Mouse (Mus musculus) testis, postnatal 14 days (tissue): Measurements from ENCODE around the gene Tmeff1.

Source experiments
- DNase-seq: peaks from one replicate; pipeline ENCODE4 v3.0.0; 2021; ENCODE audit warnings: low spot score

The Tmeff1 gene

GRCm38 (mm10) chr4:48584421-48585240 is at the start of gene Tmeff1:
TSS of gene Tmeff1 (plus strand) at chr4:48585174.
- DNase-seq: peak; percentile 60

GRCm38 (mm10) chr4:48536275-48536674 is 48.7 kb upstream of the Tmeff1 start:
- DNase-seq: no peak

DNA sequence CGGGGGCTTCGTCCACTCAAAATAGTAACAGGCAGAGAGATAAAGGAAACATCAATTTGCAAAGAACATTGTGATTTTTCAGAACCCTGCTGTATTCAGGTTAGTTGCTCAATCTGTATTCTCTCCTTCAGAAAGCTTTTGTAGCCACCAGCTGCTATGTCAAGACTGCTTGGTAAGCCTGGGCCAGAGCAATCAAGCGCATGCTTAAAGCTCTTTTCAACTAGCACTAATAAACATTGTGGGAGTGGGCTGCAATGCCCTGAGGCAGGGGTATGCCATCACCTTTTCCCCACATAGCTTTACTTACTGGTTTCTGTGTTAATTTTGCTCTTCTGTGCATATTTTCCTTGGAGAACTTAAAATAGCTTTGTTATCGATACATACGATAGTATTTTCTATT is 48.0 kb upstream of the Tmeff1 start:
- DNase-seq: no peak

- no peak for DNase-seq
Measured at GRCm38 (mm10) chr4:48538581-48538980, 46.4 kb upstream of the Tmeff1 start.

GRCm38 (mm10) chr4:48539841-48540575 is 45.0 kb upstream of the Tmeff1 start, which contains the start of gene Msantd3:
TSS of gene Msantd3 (plus strand) at chr4:48539935.
- peak; percentile 77 for DNase-seq

- DNase-seq: peak; percentile 57
Measured at GRCm38 (mm10) chr4:48540576-48541111, 44.3 kb upstream of the Tmeff1 start.

DNA sequence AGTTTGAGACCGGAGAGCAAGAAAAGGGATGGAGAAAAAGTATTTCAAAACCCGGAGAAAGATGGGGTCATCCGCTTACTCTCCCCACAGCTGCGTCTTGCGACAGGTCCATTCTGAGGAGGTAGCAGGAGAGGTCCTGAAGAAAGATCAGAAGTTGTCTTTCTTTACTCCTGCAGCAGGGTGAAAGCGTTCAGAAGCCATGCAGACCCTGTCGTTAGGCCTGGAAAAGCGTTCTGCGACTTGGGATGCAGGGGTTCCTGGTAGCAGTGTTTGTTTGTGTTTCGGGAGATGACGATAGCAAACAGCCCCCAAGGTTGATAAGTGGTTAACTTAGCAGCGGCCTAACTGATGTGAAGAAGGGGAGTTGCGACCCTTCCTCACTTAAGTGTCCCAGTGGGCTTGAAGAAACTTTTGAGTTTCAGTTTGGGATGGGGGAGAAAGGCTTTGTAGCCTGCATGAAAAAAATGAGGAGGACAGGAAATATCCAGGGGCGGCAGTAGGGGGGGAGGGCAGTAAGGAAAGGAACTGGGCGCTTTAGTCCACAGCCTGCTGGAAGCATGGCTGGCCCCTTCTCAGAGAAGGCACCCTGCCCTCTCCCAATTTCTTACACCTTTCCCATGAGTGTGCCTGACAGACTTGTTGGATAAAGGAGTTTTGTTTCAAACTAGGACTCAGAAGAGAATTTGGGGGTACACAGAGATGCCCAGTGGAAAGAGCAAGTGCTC is 43.3 kb upstream of the Tmeff1 start:
- DNase-seq: no peak

DNA sequence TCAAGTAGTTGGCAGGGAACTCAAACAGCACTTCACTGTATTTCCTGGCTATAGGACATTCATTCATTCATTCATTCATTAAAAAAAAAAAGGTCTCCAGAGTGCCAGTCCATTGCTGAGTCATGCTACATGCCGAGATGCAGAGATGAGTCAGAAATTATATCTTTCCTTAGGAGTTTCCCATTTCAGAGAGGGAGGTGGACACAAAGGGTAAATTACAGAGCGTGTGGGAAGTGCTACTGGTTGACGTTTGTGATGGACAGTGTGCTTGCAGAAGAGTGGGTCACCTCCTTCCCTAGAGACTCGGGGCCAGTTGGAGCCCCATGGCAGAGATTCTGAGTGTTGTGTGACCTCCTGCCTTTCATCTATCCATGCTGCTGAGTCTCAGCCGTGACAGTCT is 42.6 kb upstream of the Tmeff1 start:
- DNase-seq: no peak

GRCm38 (mm10) chr4:48543071-48543865 is 41.7 kb upstream of the Tmeff1 start:
- DNase-seq: no peak

DNA sequence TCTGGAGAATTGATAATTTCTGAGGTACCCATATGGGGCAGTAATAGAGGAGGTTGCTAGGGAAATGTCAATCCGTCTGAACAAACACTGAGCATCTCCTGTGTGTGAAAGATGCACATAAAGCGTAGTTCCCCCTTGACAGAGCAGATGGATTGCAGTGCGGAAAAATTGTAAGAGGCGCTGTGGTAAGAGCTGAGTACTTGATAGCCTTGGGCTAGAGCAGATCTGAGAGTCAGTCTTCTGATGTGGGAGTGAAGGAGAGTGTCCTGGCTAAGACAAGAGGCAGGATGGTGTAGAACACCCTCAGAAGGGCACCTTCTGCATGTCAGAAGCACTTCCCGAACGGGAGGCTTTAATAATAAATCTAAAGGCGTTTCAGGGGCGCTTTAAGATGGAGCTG is 40.8 kb upstream of the Tmeff1 start:
- DNase-seq: no peak

DNA sequence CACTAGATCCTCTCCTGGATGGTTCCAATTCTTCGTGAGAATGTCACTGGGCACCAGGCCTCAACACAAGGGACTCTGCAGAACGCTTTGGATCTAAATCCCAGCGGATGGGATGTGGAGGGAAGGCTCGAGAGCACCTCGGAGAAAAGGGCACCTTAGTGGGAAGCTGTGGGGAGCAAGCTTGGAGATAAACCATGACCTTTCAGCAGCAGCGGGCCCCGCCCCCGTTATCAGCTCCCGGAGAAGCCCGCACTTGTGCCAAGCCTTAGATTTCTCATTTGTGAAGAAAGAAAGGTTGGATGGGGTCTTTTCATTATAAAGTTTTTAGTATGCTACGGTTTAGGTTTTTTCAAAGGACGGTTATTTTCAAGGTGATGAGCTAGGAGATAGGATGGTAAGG is 39.0 kb upstream of the Tmeff1 start:
- no peak for DNase-seq

- DNase-seq: no peak
Measured at GRCm38 (mm10) chr4:48546568-48547496, 38.1 kb upstream of the Tmeff1 start.

DNA sequence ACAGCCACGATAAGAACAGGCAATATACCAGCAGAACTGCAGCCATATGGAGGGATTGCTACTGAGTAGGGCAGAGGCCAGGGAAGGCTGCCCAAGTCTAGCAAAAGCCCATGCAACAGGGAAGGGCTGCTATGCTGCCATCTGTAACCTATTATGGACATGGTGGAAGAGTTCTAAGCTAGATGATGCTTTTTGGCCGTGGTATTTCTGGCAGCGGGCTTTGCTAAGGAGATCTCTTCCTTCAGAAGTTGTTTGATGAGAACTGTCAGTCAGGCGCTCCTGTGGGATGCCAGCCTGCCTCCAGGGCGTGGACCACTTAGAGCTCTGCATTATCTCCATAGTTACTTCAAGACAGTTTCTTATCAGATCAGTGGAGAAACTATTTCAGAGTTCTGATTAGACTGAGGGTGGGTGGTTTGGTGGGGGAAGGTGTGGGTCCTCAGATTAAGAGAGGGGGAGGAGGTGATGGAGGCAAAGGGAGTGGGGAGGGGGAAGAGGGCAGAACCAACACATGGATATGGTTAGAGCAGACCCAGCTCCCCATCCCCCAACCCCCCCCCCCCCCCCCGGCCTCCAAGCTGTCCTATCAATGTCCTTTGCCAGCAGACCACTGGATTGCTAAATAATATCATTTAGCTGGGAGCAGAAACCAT is 36.5 kb upstream of the Tmeff1 start:
- no peak for DNase-seq

- DNase-seq: no peak
Measured at GRCm38 (mm10) chr4:48549661-48550060, 35.3 kb upstream of the Tmeff1 start.

DNA sequence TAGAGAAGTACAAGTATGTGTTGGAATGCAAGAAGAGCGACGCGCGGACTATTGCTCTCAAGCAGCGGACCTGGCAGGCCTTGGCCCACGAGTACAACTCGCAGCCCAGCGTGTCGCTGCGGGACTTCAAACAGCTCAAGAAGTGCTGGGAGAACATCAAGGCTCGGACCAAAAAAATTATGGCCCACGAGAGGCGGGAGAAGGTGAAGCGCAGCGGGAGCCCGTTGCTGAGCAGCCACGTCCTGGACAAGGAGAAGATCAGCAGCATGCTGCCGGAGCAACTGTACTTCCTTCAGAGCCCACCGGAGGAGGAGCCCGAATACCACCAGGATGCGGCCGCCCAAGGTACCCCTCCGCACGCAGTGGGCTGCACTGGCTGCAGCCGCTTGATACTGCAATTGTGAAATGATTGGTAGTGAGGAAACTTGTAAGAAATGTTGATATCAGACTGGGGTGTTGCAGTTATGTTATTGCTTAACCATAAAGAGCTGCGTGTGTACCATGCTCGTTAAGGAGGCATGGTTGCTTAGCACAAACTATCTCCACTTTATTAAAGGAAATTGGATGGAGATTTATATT is 32.4 kb upstream of the Tmeff1 start:
- no peak for DNase-seq

GRCm38 (mm10) chr4:48554132-48554531 is 30.8 kb upstream of the Tmeff1 start:
- no peak for DNase-seq

- no peak for DNase-seq
Measured at GRCm38 (mm10) chr4:48555729-48556128, 29.2 kb upstream of the Tmeff1 start.

GRCm38 (mm10) chr4:48559652-48560051 is 25.3 kb upstream of the Tmeff1 start:
- no peak for DNase-seq

DNA sequence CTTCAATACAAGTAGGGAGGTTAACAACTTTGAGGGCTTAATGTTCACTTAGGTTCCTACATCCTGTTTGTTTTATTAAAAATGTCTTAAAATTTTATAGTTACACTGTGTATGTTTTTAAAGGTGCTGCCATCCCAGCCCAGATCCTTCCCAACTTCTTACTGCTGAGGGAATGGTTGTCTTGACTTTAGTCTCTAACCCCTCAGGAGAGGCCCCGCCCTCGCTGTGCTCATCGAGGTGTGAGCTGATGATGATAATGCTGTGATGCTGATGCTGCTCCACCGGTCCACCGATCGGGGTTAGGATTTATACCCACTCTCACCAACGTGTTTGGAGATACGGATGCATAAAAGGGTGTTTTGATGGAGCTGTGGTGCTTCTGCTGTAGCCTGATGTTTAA is 23.1 kb upstream of the Tmeff1 start:
- DNase-seq: no peak

DNA sequence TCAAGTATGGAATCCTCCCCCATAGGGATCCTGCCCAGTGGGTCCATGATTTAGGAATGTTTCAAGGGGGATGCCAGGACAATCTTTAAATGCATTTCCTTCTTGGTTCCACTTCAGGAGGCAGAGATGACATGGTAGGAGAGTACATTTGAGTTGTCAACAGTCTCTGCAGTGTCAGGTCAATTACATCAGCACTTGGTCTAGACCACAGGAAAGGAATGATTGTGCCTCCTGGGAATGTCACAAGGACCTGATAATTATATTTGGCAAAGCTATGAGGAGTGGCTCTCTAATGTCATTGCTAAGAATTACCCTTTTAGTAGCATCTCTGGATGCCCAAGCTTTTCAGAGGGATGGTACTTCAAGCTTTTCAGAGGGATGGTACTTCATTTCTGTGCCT is 20.0 kb upstream of the Tmeff1 start:
- DNase-seq: no peak
